Mouse (Mus musculus): ENCODE measurements around the gene Vmn1r219.
"Not testable (repeated sequence)": the region's sequence is repeated elsewhere in the genome, so short reads cannot be mapped to it uniquely, and the experiment has no call there.

Gene Vmn1r219

GRCm38 (mm10) chr13:23159012-23159411, at the start of gene Vmn1r219:
Vmn1r219 (plus strand) TSS chr13:23159312.
- no peak for DNase-seq (ENCODE audit: low read depth)

GRCm38 (mm10) chr13:23118126-23118525, 41.0 kb upstream of the Vmn1r219 start, which contains the start of gene Vmn1r217:
Vmn1r217 (minus strand) TSS chr13:23118226.
- not testable (repeated sequence) for DNase-seq (ENCODE audit: low read depth)

GRCm38 (mm10) chr13:23120611-23121010, 38.5 kb upstream of the Vmn1r219 start:
- no peak for DNase-seq (ENCODE audit: low read depth)

GRCm38 (mm10) chr13:23133099-23133498, 26.0 kb upstream of the Vmn1r219 start, which contains the start of gene Vmn1r218:
Vmn1r218 (plus strand) TSS chr13:23133155.
- no peak for DNase-seq (ENCODE audit: low read depth)

- DNase-seq (ENCODE audit: low read depth), result no peak
Observed at GRCm38 (mm10) chr13:23133501-23133900, 25.6 kb upstream of the Vmn1r219 start.

GRCm38 (mm10) chr13:23138880-23139279, 20.2 kb upstream of the Vmn1r219 start:
- DNase-seq (ENCODE audit: low read depth), result no peak

- DNase-seq (ENCODE audit: low read depth), result no peak
Observed at GRCm38 (mm10) chr13:23157848-23158247, 1.3 kb upstream of the Vmn1r219 start.

- not testable (repeated sequence) for DNase-seq (ENCODE audit: low read depth)
Observed at GRCm38 (mm10) chr13:23166471-23166870, 7.4 kb downstream of the Vmn1r219 start.

GRCm38 (mm10) chr13:23187875-23188274, 28.8 kb downstream of the Vmn1r219 start, which contains the start of gene Vmn1r220:
Vmn1r220 (minus strand) TSS chr13:23187975.
- no peak for DNase-seq (ENCODE audit: low read depth)

GRCm38 (mm10) chr13:23203885-23204284, 44.8 kb downstream of the Vmn1r219 start:
- not testable (repeated sequence) for DNase-seq (ENCODE audit: low read depth)

GRCm38 (mm10) chr13:23213827-23214226, 54.7 kb downstream of the Vmn1r219 start, which contains the start of gene Vmn1r221:
Vmn1r221 (plus strand) TSS chr13:23214127.
- DNase-seq (ENCODE audit: low read depth), result not testable (repeated sequence)

Measured in c-Kit-positive CD71-negative TER-119-negative erythroid progenitor cells, embryonic 14.5 days (primary cell).